Mouse (Mus musculus): ENCODE data around the gene Mocs1.

Mocs1 gene

GRCm38 (mm10) chr17:49432071-49432711 is 4.0 kb downstream of the Mocs1 start:
- DNase-seq, result peak; percentile 99

GRCm38 (mm10) chr17:49433071-49433470 is 4.9 kb downstream of the Mocs1 start:
- peak; percentile 85 for DNase-seq

GRCm38 (mm10) chr17:49434236-49434635 is 6.1 kb downstream of the Mocs1 start:
- peak; percentile 74 for DNase-seq

GRCm38 (mm10) chr17:49435081-49435480 is 6.9 kb downstream of the Mocs1 start:
- DNase-seq, result peak; percentile 89

- DNase-seq, result no peak
These were observed 8.5 kb downstream of the Mocs1 start for GRCm38 (mm10) chr17:49436631-49437030.

- peak; percentile 86 for DNase-seq
These were observed 9.1 kb downstream of the Mocs1 start for GRCm38 (mm10) chr17:49437306-49437705.

- peak; percentile 83 for DNase-seq
These were observed 10.8 kb downstream of the Mocs1 start for GRCm38 (mm10) chr17:49438822-49439574.

- peak; percentile 77 for DNase-seq
These were observed 11.5 kb downstream of the Mocs1 start for GRCm38 (mm10) chr17:49439706-49440105.

- DNase-seq, result peak; percentile 89
These were observed 12.4 kb downstream of the Mocs1 start for GRCm38 (mm10) chr17:49440331-49441130.

- peak; percentile 91 for DNase-seq
These were observed 14.7 kb downstream of the Mocs1 start for GRCm38 (mm10) chr17:49442841-49443240.

- DNase-seq, result peak; percentile 95
These were observed 20.5 kb downstream of the Mocs1 start for GRCm38 (mm10) chr17:49448570-49449229.

GRCm38 (mm10) chr17:49449230-49449608 is 21.1 kb downstream of the Mocs1 start:
- peak; percentile 86 for DNase-seq

- peak; percentile 89 for DNase-seq
These were observed 22.8 kb downstream of the Mocs1 start for GRCm38 (mm10) chr17:49450922-49451321.

- DNase-seq, result peak; percentile 82
These were observed 28.2 kb downstream of the Mocs1 start for GRCm38 (mm10) chr17:49456334-49456733.

GRCm38 (mm10) chr17:49457833-49458232 is 29.7 kb downstream of the Mocs1 start:
- peak; percentile 89 for DNase-seq

- no peak for DNase-seq
These were observed 30.2 kb downstream of the Mocs1 start for GRCm38 (mm10) chr17:49458386-49458785.

- DNase-seq, result peak; percentile 51
These were observed 36.7 kb downstream of the Mocs1 start for GRCm38 (mm10) chr17:49464884-49465283.

GRCm38 (mm10) chr17:49468223-49468622 is 40.1 kb downstream of the Mocs1 start:
- peak; percentile 95 for DNase-seq

GRCm38 (mm10) chr17:49472626-49473025 is 44.5 kb downstream of the Mocs1 start:
- peak; percentile 95 for DNase-seq

- DNase-seq, result no peak
These were observed 45.9 kb downstream of the Mocs1 start for GRCm38 (mm10) chr17:49474051-49474450.

GRCm38 (mm10) chr17:49475174-49475573 is 47.0 kb downstream of the Mocs1 start:
- DNase-seq, result no peak

- DNase-seq, result no peak
These were observed 49.2 kb downstream of the Mocs1 start for GRCm38 (mm10) chr17:49477370-49477769.

- DNase-seq, result no peak
These were observed 53.7 kb downstream of the Mocs1 start for GRCm38 (mm10) chr17:49481876-49482275.
